Mouse (Mus musculus) cerebellum, postnatal 10 days (tissue): ENCODE measurements around the gene Ddc.

Experiments used
- DNase-seq, 2 experiments: peaks; one replicate each; pipeline ENCODE4 v3.0.0; 2021; ENCODE audit warnings: mixed read lengths in 2 of 2

The Ddc gene

GRCm38 (mm10) chr11:11776071-11776821, 121.7 kb downstream of the Ddc start:
- peak in 1 of 2 experiments; percentile 7 for DNase-seq

GRCm38 (mm10) chr11:11774893-11775292, 123.1 kb downstream of the Ddc start:
- DNase-seq: no peak

- DNase-seq: no peak
Observed at GRCm38 (mm10) chr11:11774384-11774783, 123.6 kb downstream of the Ddc start.

GRCm38 (mm10) chr11:11772196-11772595, 125.7 kb downstream of the Ddc start:
- no peak for DNase-seq

- DNase-seq: no peak
Observed at GRCm38 (mm10) chr11:11770691-11771090, 127.3 kb downstream of the Ddc start.

- no peak for DNase-seq
Observed at GRCm38 (mm10) chr11:11769281-11769680, 128.7 kb downstream of the Ddc start.

GRCm38 (mm10) chr11:11768057-11768456, 129.9 kb downstream of the Ddc start:
- DNase-seq: no peak

- no peak for DNase-seq
Observed at GRCm38 (mm10) chr11:11766736-11767135, 131.2 kb downstream of the Ddc start.

- DNase-seq: no peak
Observed at GRCm38 (mm10) chr11:11766105-11766504, 131.8 kb downstream of the Ddc start.

- DNase-seq: no peak
Observed at GRCm38 (mm10) chr11:11765414-11765813, 132.5 kb downstream of the Ddc start.
